Mouse (Mus musculus) brain, embryonic 18.5 days (tissue): ENCODE data around the gene Crebbp.
A peak's percentile ranks its signal among the peaks of the same experiment; 100 is the strongest.
"Not testable (repeated sequence)": the region's sequence is repeated elsewhere in the genome, so short reads cannot be mapped to it uniquely, and the experiment has no call there.

Source experiments
- DNase-seq: peaks from one replicate; pipeline ENCODE4 v3.0.0-alpha.2; 2012; ENCODE audit warnings: low read depth, low spot score

The Crebbp gene

DNA sequence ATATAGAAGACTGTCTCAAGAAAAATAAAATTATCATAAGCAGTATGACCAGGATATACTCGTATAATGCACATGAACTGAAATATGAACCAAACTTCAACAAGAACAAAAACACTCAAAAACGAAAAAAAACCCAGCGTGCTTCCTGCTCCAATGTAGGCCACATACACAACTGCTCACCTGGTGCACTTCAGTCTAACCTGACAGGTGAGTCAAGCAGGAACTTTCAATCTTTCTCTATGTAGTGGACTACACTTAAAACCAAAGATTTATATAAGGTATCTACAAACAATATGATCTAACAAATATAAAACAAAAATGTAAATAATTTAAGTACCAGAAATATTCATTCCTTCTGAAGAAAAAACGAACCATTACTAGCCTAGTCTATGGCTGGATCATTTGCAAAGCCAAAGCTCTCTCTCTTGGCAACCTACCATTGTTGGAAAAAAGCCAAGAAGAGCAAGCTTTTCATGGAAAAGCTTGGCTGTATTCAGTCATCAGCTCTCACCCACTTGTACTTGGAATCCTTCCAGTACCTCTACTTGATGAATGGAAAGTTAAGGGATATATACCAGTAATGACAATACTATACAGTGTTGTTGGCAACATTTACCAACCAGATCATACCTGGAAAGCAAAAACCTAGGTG is 53.4 kb downstream of the Crebbp start:
- peak; percentile 50 for DNase-seq

DNA sequence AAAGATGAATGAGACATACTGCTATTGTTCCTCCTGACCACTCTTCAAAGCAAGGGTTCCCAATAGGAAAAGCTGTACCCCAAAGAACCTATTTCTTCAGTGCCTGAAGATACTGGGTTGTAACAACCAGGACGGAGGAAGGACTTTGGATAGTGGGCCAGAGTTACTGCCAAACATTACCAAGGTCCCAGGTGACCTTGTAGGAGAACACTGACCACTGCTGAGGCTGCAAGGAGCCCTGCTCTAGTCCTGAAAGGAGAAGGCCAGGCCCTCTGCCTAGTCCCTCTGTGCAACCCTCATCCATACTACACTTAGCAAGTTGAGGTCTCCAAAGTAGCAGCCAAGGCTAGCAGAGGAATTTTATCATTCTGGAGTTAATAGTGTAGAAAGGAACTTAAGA is 60.7 kb downstream of the Crebbp start:
- DNase-seq, result no peak

DNA sequence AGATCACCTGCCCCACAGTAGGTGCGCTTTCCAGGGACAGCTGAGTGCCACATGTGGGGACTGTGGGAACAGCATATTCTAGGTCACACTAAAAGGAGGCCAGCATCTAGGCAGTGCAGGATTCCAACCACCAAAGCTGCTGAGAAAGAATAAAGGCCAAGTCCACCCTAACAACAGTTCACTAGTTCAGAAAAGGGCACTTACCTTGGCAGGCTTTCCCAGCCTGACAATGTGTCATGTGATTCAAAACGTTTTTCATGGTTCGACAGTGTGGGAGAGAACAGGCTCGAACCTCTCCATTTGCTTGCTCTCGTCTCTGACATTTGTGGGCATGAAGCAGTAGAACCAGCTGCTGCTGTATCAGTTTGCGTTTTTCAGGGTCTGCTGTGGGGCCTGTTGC is 75.3 kb downstream of the Crebbp start:
- DNase-seq, result no peak

DNA sequence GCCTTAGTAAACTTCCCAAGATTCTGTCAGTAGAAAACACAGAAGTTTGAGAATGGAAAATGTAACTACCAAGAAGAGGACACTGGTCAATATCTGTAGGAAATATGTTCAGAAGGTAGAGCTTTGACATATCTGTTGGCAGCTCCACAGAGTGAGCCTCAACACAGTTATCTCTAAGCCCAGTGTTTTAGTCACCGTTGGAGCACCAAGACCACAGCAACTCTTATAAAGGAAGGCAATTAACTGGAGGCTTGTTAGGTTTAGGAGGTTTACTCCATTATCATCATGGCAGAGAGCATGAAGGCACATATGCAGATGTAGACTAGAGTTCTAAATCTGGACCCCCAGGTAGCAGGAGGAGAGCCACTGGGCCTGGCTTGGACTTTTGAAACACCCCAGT is 80.0 kb downstream of the Crebbp start:
- no peak for DNase-seq

DNA sequence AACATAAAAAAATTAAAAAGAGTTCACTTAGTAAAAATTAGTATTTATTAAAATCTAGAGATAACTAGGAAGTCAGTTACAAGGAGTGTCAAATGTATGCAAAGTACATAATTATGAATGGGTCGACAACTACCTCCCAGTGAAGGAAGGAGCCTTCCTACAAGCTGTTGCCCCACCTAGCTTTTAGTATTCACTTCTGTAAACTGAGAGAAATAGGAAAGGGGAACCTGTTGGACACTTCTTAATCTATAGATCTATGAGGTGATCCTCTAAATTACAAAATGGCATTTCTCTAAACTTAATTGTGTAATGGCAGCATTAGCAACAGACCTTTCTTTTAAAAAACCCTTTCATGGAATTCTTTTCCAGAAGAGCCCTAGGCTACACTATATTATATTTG is 84.9 kb downstream of the Crebbp start:
- DNase-seq, result no peak

DNA sequence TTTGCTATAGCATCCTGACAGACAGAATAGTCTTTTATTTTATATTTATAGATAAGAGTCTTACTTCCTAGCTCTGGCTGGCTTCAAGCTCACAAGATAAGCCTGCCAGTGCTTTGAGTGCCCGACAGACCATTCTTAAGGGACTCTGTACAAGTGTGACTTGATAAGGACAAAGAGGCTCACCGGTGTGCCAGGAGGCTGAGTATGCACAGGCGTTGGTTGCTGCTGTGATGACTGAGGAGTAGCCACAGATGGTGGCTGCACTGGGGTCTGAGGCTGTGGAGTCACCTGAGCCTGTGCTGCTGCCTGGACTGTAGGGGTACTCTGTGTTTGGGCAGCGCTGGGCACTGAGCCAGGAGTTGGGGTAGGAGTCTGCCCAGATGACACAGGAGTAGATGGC is 96.7 kb downstream of the Crebbp start:
- DNase-seq, result no peak

DNA sequence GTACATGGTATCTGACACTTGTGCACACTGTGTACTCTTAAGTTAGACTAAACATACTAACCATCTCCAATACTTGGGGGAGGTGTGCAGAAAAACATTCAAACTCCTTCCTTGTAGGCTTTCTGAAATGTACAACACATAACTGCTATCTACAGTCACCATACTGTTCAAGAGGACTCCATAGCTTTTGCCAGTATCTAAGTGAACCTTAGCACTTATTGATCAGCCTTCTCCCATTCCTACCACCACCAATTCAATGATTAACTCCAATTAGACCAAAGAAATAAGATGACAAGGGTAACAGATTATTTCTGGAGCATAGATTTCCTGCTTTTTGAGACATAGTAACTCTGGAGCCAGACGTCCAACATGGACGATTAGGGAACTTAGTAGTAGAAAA is 113.4 kb downstream of the Crebbp start:
- DNase-seq, result no peak

DNA sequence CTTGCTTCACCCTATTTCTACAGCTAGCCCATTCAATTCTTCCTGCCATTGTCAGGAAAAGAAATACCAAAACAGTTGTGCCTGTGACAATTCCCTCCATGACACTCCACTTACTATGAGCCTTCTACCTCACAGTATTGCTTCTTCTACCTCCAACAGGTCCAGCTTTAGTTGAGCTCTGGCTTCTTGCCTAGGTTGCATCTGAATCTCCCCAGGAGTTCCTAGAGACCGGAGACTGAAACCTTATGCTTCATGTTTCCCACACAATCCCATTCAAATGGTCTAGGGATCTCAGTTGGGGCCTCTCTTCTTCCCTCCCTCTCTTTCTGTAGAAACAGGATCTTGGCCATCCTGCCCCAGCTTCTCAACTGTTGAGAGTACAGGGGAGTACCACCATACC is 116.3 kb downstream of the Crebbp start:
- DNase-seq, result no peak

DNA sequence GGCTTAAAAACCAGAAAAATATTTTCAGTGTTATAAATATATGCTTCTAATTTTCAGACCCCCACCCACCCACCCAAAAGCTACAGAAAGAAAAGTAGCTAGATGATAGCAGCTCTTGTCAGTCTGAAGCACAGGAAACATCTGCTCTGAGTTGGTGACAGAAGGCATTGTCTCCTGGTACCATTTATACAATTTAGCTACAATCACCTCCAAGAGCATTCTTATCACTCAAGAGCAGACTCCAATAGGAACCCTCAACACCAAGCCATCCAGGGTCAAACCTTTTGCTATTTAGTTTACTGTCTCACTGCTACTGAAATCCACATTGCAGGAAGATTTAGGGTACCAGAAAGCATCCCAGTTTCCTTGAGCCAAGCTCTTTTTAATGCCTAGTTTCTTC is 116.9 kb downstream of the Crebbp start:
- DNase-seq, result no peak

DNA sequence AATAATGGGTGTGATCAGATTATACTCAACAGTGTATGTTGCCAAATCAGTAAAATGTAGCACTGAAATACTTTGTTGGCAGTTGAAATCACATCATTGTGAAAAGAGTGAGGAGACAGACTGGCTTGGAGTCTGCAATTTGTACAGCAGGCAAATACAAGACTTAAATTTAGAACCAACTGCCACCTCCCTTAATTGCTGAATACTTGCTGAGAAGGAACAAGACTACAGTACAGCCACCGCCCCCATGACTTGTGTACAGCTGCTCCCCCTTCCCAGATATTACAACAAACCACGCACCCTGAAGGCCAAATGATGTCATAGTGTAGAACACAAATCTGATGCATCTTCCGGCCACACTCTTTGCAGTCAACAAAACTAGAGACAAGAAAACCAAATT is 117.7 kb downstream of the Crebbp start:
- no peak for DNase-seq

DNA sequence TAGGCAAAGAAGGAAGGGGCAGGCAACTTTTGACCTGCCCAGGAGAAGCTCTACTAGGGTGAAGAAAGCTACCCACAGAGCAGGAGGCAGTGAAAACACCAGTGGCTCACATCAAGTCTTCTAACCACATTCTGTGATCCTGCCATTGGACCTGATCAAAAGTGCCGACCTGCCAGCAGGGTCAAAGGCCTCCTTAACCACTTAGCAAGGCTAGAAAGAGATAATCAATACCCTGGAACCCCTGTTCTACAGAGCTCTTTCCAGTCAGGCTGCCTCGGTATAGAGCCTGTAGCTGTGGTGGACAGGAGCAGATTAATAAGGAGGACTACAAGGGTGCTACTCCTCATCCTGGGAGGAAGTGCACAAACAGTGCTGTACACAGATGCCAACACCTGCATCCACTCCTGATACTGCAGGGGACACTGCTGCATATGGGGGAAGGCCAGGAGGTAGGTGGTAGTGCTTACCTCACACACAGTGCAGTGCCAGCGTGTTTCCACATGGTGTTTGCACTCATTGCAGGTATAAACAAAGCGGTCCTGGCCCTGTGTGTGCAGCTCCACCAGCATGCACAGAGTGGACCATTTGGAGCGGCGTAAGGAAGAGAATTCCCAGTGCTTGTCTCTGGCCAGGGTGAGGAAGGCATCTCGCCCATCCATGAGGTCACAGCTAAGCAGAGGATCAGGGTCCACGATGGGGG is 126.4 kb downstream of the Crebbp start:
- no peak for DNase-seq

DNA sequence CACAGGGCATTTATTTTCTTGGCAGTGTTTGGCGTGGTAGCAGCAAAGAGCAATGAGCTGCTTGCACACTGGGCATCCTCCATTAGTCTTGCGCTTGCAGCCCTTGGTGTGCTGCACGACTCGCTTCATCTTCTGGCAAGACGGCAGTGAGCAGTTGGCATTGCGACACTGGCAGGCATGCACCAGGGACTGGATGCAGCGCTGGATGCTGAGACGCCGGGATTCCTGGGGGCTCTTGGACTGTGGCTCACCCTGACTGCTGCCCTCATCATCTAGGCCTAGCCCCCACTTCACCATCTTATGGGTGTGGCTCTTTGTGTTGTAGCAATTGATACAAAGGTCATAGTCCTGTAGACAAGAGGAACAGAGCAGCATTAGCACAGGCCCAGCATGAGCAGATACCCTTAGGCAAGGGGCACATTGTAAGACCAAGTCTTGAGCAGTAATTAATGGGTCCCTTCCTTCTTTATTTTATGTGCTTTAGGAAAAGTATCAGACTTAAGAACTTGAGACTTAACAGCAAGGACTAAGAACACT is 127.9 kb downstream of the Crebbp start:
- DNase-seq, result no peak

DNA sequence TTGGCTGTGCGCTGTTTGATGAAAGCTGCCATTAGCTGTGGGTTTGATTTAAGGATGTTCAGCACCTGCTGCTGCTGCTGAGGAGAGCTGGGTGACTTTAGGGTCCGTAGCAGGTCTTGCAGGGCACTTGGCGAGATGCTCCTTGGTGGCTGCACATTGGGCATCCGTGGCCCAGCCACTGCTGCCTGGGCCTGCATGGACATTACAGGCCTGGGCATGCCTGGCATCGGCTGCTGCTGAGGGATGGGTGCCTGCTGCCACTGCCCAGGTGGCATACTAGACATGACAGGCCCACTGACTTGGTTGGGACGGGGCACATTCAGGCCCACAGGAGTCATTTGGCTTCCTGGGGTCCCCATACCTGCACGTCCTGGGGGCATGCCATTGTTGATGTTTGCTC is 128.7 kb downstream of the Crebbp start:
- no peak for DNase-seq

DNA sequence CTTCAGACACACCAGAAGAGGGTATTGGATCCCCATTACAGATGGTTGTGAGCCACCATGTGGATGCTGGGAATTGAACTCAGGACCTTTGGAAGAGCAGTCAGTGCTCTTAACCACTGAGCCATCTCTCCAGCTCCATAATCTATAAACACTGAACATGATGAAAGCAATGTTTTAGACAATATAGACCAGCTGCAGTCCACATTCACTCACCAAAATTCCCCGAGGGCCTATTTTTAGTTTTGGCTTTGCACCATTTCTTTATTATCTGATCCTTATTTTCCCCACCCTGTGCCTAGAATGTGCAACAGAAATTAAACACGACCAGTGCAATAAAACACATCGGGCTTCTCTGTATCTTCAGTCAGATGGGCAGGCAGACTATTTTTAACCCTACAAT is 133.4 kb downstream of the Crebbp start:
- not testable (repeated sequence) for DNase-seq

DNA sequence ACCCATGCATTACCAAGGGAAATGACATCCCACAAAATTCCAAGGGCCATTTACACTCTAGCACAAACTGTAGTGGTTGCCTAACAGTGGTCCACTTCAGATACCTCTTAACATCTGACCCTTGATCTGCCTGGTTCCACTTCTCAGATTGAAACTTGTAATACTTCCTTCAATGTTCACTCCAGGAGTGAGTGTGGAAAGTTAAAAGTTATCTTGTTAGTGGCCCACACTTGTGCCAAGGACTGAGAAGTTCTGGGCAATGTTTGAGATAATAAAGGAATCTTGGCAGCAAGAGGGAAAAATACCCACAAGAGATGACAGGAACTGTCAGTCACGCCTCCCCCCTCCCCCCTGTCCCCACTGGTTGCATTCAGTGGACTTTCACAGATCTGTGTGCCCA is 134.1 kb downstream of the Crebbp start:
- no peak for DNase-seq

DNA sequence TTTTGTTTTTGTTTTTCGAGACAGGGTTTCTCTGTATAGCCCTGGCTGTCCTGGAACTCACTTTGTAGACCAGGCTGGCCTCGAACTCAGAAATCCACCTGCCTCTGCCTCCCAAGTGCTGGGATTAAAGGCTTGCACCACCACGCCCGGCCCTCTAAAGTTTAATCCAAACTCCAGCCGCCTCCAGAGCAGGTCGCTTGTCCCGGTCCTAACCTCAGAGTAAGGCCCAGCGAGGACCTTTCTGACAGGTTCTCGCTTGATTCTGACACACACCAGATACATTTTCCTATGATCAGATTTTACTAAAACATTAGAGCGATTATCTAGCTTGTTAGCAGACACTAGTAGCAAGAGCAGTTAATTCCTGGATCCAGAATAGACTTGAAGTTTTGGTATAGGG is 135.5 kb downstream of the Crebbp start:
- not testable (repeated sequence) for DNase-seq

DNA sequence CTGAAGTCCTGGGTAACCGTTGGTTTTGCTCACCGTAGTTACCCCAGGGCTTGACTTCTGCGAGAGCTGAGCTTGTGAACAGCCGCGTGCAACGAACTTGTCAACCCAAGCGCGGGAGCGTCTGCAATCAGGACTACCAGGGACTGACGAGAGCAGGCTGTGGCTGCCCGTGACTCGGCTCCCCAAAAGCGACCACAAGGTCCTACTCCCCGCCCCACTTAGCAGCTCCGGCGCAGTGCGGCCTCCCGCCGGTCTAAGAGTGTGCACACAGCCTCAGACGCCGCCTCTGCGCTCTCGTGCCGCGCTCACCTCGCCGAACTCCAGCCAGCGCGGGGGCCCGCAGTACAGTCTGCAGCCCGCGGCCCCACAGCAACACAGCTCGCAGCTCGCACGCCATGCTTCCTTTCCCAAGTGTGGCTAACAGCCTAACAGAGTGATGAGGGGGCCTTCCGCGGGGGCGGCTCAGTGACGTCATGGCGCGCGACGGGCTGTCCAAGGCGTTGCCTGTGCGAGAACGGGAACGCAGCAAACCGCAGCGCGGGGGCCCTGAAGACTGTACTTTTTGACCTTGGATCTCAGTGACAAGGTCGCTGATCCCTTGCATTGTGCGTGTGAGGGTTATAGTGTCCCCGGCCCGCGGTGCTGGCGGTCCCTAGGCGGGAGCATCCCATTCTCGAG is 136.3 kb downstream of the Crebbp start, which contains the start of gene Trap1:
Gene Trap1, minus strand, starts transcription at position 444 of the 678 bp plus-strand sequence.
- peak; percentile 75 for DNase-seq

DNA sequence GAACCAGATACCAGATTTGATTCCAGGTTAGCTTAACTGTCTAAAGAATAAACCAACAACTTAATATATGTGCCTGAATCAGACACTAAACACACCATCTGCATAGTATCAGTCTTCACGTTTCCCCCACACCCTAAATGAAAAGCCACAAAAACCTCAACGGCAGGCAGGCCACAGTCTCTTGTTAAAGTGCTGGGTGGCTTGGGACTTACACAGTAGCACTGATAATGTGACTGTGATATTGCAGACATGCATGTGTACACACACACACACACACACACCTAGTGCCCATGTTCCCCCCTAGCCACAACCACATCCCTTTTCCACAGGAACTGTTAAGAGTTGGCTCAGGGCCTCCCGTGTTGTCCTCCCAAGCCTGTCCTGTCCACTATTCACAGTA is 139.0 kb downstream of the Crebbp start:
- DNase-seq, result no peak

DNA sequence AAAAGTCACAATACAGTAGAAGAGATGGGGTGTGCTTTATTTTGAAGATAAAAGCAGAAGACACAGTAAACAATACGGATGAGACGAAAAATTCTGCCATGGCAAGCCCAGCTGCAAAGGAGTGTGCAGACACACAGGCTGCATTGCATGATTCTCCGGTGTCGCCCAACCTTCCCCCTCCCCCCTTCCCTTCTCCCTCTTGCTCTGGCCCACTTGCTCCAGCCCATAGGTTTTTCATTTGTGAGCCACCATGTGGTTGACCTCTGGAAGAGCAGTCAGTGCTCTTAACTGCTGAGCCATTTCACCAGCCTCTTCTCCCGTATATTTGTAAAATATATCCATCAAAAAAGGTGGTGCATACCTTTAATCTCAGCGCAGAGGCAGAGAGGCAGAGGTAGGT is 139.5 kb downstream of the Crebbp start:
- no peak for DNase-seq

DNA sequence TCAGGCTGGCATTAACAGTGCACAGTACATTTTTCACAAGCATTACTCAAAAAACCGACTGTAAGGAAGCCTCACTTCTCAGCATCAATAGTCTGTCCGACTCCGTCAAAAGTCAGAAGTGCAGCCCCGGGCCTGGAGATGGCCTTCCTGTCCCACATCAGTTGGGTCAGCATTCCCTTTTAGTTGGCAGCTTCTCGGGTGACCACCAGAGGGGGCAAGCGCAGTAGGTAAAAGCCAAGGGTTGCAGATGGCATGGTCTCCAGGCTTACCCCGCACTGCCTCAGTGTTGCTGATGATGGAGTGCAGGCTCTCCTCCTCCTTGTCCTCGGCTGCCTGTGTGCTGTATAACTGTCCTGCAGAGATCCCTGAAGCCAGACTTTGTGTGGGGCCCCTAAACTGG is 145.2 kb downstream of the Crebbp start:
- DNase-seq, result no peak

DNA sequence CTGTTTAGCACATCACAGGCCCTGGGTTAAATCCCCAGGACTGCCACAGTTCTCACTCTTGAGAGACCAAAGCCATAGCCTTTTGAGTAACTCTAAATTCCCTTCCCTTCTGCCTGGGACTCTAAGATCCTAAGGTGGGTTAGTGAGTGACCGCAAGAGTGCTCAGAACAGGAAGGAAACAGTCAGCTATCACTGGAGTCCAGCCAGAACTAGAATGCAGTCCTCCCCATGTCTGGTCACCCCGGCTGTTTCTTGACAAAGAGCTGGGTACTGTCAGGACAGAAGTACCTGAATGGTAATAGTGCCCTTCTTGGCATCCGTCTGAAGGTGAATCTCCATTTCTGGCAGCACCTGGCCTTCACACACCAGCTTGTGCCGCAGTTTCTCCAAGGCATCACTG is 148.9 kb downstream of the Crebbp start:
- no peak for DNase-seq

DNA sequence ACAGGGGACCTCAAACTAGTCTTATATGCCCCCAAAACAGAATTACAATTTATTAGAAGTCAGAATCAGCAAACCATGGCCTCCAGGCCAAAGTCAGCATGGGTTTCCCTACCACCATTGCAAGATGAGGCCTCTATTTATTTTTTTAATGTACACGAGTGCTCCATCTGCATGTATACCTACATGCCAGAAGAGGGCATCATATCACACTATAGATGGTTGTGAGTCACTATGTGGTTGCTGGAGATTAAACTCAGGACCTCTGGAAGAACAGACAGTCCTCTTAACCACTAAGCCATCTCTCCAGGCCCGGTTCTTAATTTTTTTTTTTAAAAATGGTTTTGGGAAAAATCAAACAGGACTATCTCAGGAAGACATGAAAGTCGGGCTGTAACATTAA is 160.0 kb downstream of the Crebbp start:
- DNase-seq, result no peak

DNA sequence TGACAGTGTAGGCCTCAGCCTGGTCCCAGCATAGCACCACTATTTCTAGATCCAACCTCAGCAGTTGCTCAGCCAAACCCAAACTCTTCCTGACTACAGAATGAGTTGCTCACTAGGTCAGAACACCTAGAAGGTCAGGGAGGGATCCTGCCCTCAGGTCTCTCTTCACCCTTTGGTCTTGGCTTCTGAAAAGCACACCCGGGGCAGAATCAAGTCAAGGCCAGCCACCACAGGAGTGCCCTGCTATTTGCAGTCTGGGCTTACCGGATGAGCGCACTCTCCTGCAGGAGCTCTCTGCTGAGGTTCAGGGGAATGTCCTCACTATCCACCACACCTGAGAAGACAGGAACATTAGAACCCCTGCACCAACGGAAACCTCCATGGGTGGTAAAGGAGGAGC is 161.2 kb downstream of the Crebbp start:
- DNase-seq, result no peak
